Mouse (Mus musculus): ENCODE results near the gene Mrps7. TPM values are rescaled to one million over a fixed set of nuclear protein-coding genes. Genes with fewer than 3 reads are reported as not detected.

Gene Mrps7
- total and polyA plus RNA-seq, 3 experiments, result 34.3 to 61.1 (median 52.8) TPM

DNA sequence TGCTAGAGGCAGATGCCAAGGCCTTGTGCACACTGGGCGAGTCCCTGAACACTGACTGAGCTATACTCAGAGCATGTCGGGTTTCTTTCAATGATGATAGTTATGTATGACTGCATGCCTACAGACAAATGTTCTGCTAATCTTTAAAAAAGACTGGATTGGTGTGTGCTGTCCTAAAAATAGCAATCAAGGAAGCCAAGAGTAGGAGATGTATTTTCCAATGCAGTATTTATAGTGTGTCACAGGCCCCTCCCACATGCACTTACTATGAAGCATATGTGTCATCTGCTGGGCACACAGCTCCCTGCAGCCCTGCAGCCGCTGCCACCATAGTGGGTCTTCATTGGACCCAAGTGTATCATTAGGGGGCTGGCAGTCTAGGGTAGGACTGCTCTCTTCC lies 49.5 kb downstream of the Mrps7 start:
- DNase-seq (ENCODE audit: low spot score), result no peak
- Histone ChIP-seq H3K36me3 (replicated peaks) (peaks cover 95% of the 10 kb centered on the region), H3K4me1 (ENCODE audit: insufficient read depth, low read depth, low read length) (peaks cover 31% of the 10 kb centered on the region), H3K9me3 (replicated peaks) (no peaks in the 10 kb centered on the region), H3K4me3 (ENCODE audit: low read depth, low read length) (no peak overlapping the region), H3K27me3 (ENCODE audit: insufficient read depth, low read length) (no peaks in the 10 kb centered on the region)
- no peak for TF ChIP-seq POLR2AphosphoS5 (IDR thresholded peaks at IDR 0.05; ENCODE audit: insufficient replicate concordance, low read depth, low read length)
- no peak for TF ChIP-seq GATA2 (IDR thresholded peaks at IDR 0.05; ENCODE audit: borderline replicate concordance, low read depth, low read length)
- no peak for TF ChIP-seq GATA1 (IDR thresholded peaks at IDR 0.05; ENCODE audit: borderline replicate concordance, low read length)
- TF ChIP-seq TAL1 (conservative IDR thresholded peaks at IDR 0.05; ENCODE audit: low read depth, low read length), result no peak
- no peak for TF ChIP-seq CTCF (IDR thresholded peaks at IDR 0.05; ENCODE audit: low read depth, low read length)
- ATAC-seq (ENCODE audit: extremely low read depth, insufficient number of reproducible peaks, low FRiP score, poor library complexity, severe bottlenecking), result no peak

DNA sequence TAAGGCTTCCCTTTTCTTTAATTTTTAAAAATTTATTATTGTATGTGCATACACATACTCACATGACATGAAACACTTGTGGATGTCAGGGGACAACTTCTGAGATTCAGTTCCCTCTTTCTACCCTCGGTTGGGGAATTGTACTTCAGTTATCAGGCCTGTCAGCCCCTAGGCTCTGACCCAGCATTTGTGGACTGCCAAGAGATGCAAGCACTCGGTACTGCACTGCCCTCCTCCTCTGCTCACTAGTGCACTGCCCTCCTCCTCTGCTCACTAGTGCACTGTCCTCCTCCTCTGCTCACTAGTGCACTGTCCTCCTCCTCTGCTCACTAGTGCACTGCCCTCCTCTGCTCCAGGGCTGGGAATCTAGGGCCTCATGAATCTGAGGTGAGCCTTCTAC lies 50.4 kb downstream of the Mrps7 start:
- Histone ChIP-seq H3K9me3 (replicated peaks) (no peaks in the 10 kb centered on the region), H3K27me3 (ENCODE audit: insufficient read depth, low read length) (no peaks in the 10 kb centered on the region), H3K36me3 (replicated peaks) (peaks cover 95% of the 10 kb centered on the region), H3K4me1 (ENCODE audit: insufficient read depth, low read depth, low read length) (peaks cover 40% of the 10 kb centered on the region), H3K4me3 (ENCODE audit: low read depth, low read length) (no peak overlapping the region)
- no peak for ATAC-seq (ENCODE audit: extremely low read depth, insufficient number of reproducible peaks, low FRiP score, poor library complexity, severe bottlenecking)
- TF ChIP-seq TAL1 (conservative IDR thresholded peaks at IDR 0.05; ENCODE audit: low read depth, low read length) (no peak), CTCF (IDR thresholded peaks at IDR 0.05; ENCODE audit: low read depth, low read length) (no peak), GATA1 (IDR thresholded peaks at IDR 0.05; ENCODE audit: borderline replicate concordance, low read length) (no peak), GATA2 (IDR thresholded peaks at IDR 0.05; ENCODE audit: borderline replicate concordance, low read depth, low read length) (no peak), POLR2AphosphoS5 (IDR thresholded peaks at IDR 0.05; ENCODE audit: insufficient replicate concordance, low read depth, low read length) (no peak)
- no peak for DNase-seq (ENCODE audit: low spot score)

Other genes with a start within 250 kb of the Mrps7 start
- not detected in 2 replicates for gene Hid1, start 236.2 kb upstream of the Mrps7 start, total RNA-seq (2014; fragmentation: Nextera tagmentation)
- not detected in 2 replicates for gene Hid1, start 236.2 kb upstream of the Mrps7 start, total RNA-seq (2017)
- gene Hid1, start 236.2 kb upstream of the Mrps7 start, polyA plus RNA-seq (2012), result 0.01 TPM in 1 of 2 replicates, not detected in the other
- not detected in 2 replicates for gene Cdr2l, start 222.0 kb upstream of the Mrps7 start, total RNA-seq (2014; fragmentation: Nextera tagmentation)
- gene Cdr2l, start 222.0 kb upstream of the Mrps7 start, total RNA-seq (2017), result 0.05 and 0.06 TPM in 2 replicates
- not detected in 2 replicates for gene Cdr2l, start 222.0 kb upstream of the Mrps7 start, polyA plus RNA-seq (2012)
- gene Mrpl58, start 200.2 kb upstream of the Mrps7 start, total RNA-seq (2014; fragmentation: Nextera tagmentation), result 66.8 and 102 TPM in 2 replicates
- gene Mrpl58, start 200.2 kb upstream of the Mrps7 start, total RNA-seq (2017), result 75.3 and 78.5 TPM in 2 replicates
- 67.0 and 74.3 TPM in 2 replicates for gene Mrpl58, start 200.2 kb upstream of the Mrps7 start, polyA plus RNA-seq (2012)
- 472 and 487 TPM in 2 replicates for gene Atp5h, start 184.0 kb upstream of the Mrps7 start, total RNA-seq (2014; fragmentation: Nextera tagmentation)
- gene Atp5h, start 184.0 kb upstream of the Mrps7 start, total RNA-seq (2017), result 721 and 764 TPM in 2 replicates
- 58.6 and 107 TPM in 2 replicates for gene Atp5h, start 184.0 kb upstream of the Mrps7 start, polyA plus RNA-seq (2012)
- gene Kctd2, start 183.8 kb upstream of the Mrps7 start, total RNA-seq (2014; fragmentation: Nextera tagmentation), result 7.2 and 15.4 TPM in 2 replicates
- 15.2 and 17.3 TPM in 2 replicates for gene Kctd2, start 183.8 kb upstream of the Mrps7 start, total RNA-seq (2017)
- 17.5 and 24.6 TPM in 2 replicates for gene Kctd2, start 183.8 kb upstream of the Mrps7 start, polyA plus RNA-seq (2012)
- gene Trim80, start 163.4 kb upstream of the Mrps7 start, total RNA-seq (2014; fragmentation: Nextera tagmentation), result not detected in 2 replicates
- not detected in 2 replicates for gene Trim80, start 163.4 kb upstream of the Mrps7 start, total RNA-seq (2017)
- gene Trim80, start 163.4 kb upstream of the Mrps7 start, polyA plus RNA-seq (2012), result not detected in 2 replicates
- not detected in 2 replicates for gene Slc16a5, start 141.5 kb upstream of the Mrps7 start, total RNA-seq (2014; fragmentation: Nextera tagmentation)
- 0.05 TPM in 1 of 2 replicates, not detected in the other for gene Slc16a5, start 141.5 kb upstream of the Mrps7 start, total RNA-seq (2017)
- gene Slc16a5, start 141.5 kb upstream of the Mrps7 start, polyA plus RNA-seq (2012), result not detected in 2 replicates
- gene Armc7, start 128.3 kb upstream of the Mrps7 start, total RNA-seq (2014; fragmentation: Nextera tagmentation), result 6.0 and 8.4 TPM in 2 replicates
- 5.9 and 7.8 TPM in 2 replicates for gene Armc7, start 128.3 kb upstream of the Mrps7 start, total RNA-seq (2017)
- gene Armc7, start 128.3 kb upstream of the Mrps7 start, polyA plus RNA-seq (2012), result 24.4 and 29.0 TPM in 2 replicates
- 43.7 and 47.1 TPM in 2 replicates for gene Nt5c, start 112.1 kb upstream of the Mrps7 start, total RNA-seq (2014; fragmentation: Nextera tagmentation)
- gene Nt5c, start 112.1 kb upstream of the Mrps7 start, total RNA-seq (2017), result 145 and 161 TPM in 2 replicates
- gene Nt5c, start 112.1 kb upstream of the Mrps7 start, polyA plus RNA-seq (2012), result 67.4 and 118 TPM in 2 replicates
- 172 and 222 TPM in 2 replicates for gene Jpt1, start 89.5 kb upstream of the Mrps7 start, total RNA-seq (2014; fragmentation: Nextera tagmentation)
- gene Jpt1, start 89.5 kb upstream of the Mrps7 start, total RNA-seq (2017), result 186 and 196 TPM in 2 replicates
- gene Jpt1, start 89.5 kb upstream of the Mrps7 start, polyA plus RNA-seq (2012), result 202 and 218 TPM in 2 replicates
- 491 and 596 TPM in 2 replicates for gene Sumo2, start 67.6 kb upstream of the Mrps7 start, total RNA-seq (2014; fragmentation: Nextera tagmentation)
- 642 and 699 TPM in 2 replicates for gene Sumo2, start 67.6 kb upstream of the Mrps7 start, total RNA-seq (2017)
- 393 and 421 TPM in 2 replicates for gene Sumo2, start 67.6 kb upstream of the Mrps7 start, polyA plus RNA-seq (2012)
- gene Nup85, start 39.5 kb upstream of the Mrps7 start, total RNA-seq (2014; fragmentation: Nextera tagmentation), result 78.5 and 87.7 TPM in 2 replicates
- 166 and 172 TPM in 2 replicates for gene Nup85, start 39.5 kb upstream of the Mrps7 start, total RNA-seq (2017)
- gene Nup85, start 39.5 kb upstream of the Mrps7 start, polyA plus RNA-seq (2012), result 28.2 and 57.5 TPM in 2 replicates
- 58.5 and 95.5 TPM in 2 replicates for gene Gga3, start 126 bp downstream of the Mrps7 start, total RNA-seq (2014; fragmentation: Nextera tagmentation)
- 13.7 and 22.7 TPM in 2 replicates for gene Gga3, start 126 bp downstream of the Mrps7 start, total RNA-seq (2017)
- gene Gga3, start 126 bp downstream of the Mrps7 start, polyA plus RNA-seq (2012), result 102 and 144 TPM in 2 replicates
- gene Mif4gd, start 9.0 kb downstream of the Mrps7 start, total RNA-seq (2014; fragmentation: Nextera tagmentation), result 43.6 and 59.8 TPM in 2 replicates
- 49.9 and 59.4 TPM in 2 replicates for gene Mif4gd, start 9.0 kb downstream of the Mrps7 start, total RNA-seq (2017)
- gene Mif4gd, start 9.0 kb downstream of the Mrps7 start, polyA plus RNA-seq (2012), result 24.3 and 32.4 TPM in 2 replicates
- gene Slc25a19, start 24.4 kb downstream of the Mrps7 start, total RNA-seq (2014; fragmentation: Nextera tagmentation), result 19.9 and 37.8 TPM in 2 replicates
- 21.5 and 22.3 TPM in 2 replicates for gene Slc25a19, start 24.4 kb downstream of the Mrps7 start, total RNA-seq (2017)
- 24.2 and 26.0 TPM in 2 replicates for gene Slc25a19, start 24.4 kb downstream of the Mrps7 start, polyA plus RNA-seq (2012)
- 224 and 234 TPM in 2 replicates for gene Grb2, start 104.7 kb downstream of the Mrps7 start, total RNA-seq (2014; fragmentation: Nextera tagmentation)
- gene Grb2, start 104.7 kb downstream of the Mrps7 start, total RNA-seq (2017), result 58.3 and 119 TPM in 2 replicates
- gene Grb2, start 104.7 kb downstream of the Mrps7 start, polyA plus RNA-seq (2012), result 209 and 240 TPM in 2 replicates
- gene Tmem94, start 161.5 kb downstream of the Mrps7 start, total RNA-seq (2014; fragmentation: Nextera tagmentation), result 35.9 and 67.9 TPM in 2 replicates
- 8.2 and 18.1 TPM in 2 replicates for gene Tmem94, start 161.5 kb downstream of the Mrps7 start, total RNA-seq (2017)
- 53.1 and 54.9 TPM in 2 replicates for gene Tmem94, start 161.5 kb downstream of the Mrps7 start, polyA plus RNA-seq (2012)
- gene Caskin2, start 209.7 kb downstream of the Mrps7 start, total RNA-seq (2014; fragmentation: Nextera tagmentation), result not detected in 2 replicates
- 0.17 and 0.33 TPM in 2 replicates for gene Caskin2, start 209.7 kb downstream of the Mrps7 start, total RNA-seq (2017)
- 0.02 and 0.04 TPM in 2 replicates for gene Caskin2, start 209.7 kb downstream of the Mrps7 start, polyA plus RNA-seq (2012)
- 6.2 and 6.6 TPM in 2 replicates for gene Tsen54, start 210.8 kb downstream of the Mrps7 start, total RNA-seq (2014; fragmentation: Nextera tagmentation)
- 16.8 and 18.7 TPM in 2 replicates for gene Tsen54, start 210.8 kb downstream of the Mrps7 start, total RNA-seq (2017)
- 33.0 and 37.5 TPM in 2 replicates for gene Tsen54, start 210.8 kb downstream of the Mrps7 start, polyA plus RNA-seq (2012)
- gene Llgl2, start 220.1 kb downstream of the Mrps7 start, total RNA-seq (2014; fragmentation: Nextera tagmentation), result 9.3 and 10.2 TPM in 2 replicates
- 8.0 and 10.5 TPM in 2 replicates for gene Llgl2, start 220.1 kb downstream of the Mrps7 start, total RNA-seq (2017)
- 18.1 and 22.5 TPM in 2 replicates for gene Llgl2, start 220.1 kb downstream of the Mrps7 start, polyA plus RNA-seq (2012)

All from G1E (cell line).